Mouse (Mus musculus) large intestine, adult 2 months (tissue): ENCODE measurements around the gene Smg7. TPM values are rescaled to one million over a fixed set of nuclear protein-coding genes. Genes with fewer than 3 reads are reported as not detected.
"Not testable (repeated sequence)": the region's sequence is repeated elsewhere in the genome, so short reads cannot be mapped to it uniquely, and the experiment has no call there.

Source experiments
- DNase-seq: peaks from one replicate; pipeline ENCODE4 v3.0.0-alpha.2; 2012; ENCODE audit warnings: low read depth, low spot score
- WGBS: fragments of 180-500 bp; shearing (Covaris S2); methylation state at CpG from one replicate; pipeline ENCODE4 v1.1.7; 2018; 5-methylcytosine and 5-hydroxymethylcytosine counted together
- polyA plus RNA-seq: library from polyadenylated mRNA; depleted of rRNA; stranded (reverse); fragments of >200 nt; gene quantifications from 2 replicates; pipeline ENCODE4 v1.2.3, GENCODE M21; 2012; rRNA removed

The Smg7 gene
- polyA plus RNA-seq = 18.3 and 33.3 TPM in 2 replicates

GRCm38 (mm10) chr1:152901765-152902664 lies at the start of gene Smg7:
Gene Smg7 (minus strand): TSS chr1:152902646.
- under 1% methylated on average over 90 of the region's 93 CpGs for whole genome bisulfite sequencing
- DNase-seq = no peak

- no peak for DNase-seq
- WGBS = 74% methylated on average over 4 of the region's 4 CpGs
Measured at GRCm38 (mm10) chr1:152942977-152943376, 40.5 kb upstream of the Smg7 start.

- 70% methylated on average over 5 of the region's 5 CpGs for WGBS
Measured at GRCm38 (mm10) chr1:152936365-152936764, 33.9 kb upstream of the Smg7 start.

GRCm38 (mm10) chr1:152935476-152935875 lies 33.0 kb upstream of the Smg7 start:
- no peak for DNase-seq
- 44% methylated on average over 6 of the region's 6 CpGs for WGBS

More at GRCm38 (mm10) chr1:152936365-152936764, 33.9 kb upstream of the Smg7 start:
- DNase-seq = no peak

GRCm38 (mm10) chr1:152933962-152934361 lies 31.5 kb upstream of the Smg7 start:
- WGBS = 68% methylated on average over 11 of the region's 11 CpGs
- no peak for DNase-seq

DNA sequence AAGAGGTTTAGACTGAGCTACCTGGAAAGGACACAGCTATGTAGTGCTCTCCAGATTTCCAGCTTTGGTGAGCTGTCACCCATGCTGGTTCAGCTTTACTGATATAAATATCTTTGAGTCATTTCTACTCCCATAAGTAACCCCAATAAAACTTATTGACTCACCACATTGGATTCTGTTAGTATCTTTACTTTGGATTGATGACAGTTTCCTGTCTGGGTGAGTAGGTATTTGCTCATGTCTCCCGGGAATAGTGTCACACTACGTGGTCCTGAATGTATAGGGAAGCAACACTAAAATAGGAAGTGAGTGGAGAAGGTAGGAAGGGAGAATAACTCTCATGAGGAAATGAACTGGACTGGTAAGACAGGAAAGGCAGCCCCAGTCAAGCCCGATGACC lies 19.3 kb upstream of the Smg7 start:
- no peak for DNase-seq
- WGBS = 18% methylated on average over 3 of the region's 3 CpGs

GRCm38 (mm10) chr1:152917626-152918025 lies 15.2 kb upstream of the Smg7 start:
- no peak for DNase-seq
- 71% methylated on average over 4 of the region's 4 CpGs for WGBS

DNA sequence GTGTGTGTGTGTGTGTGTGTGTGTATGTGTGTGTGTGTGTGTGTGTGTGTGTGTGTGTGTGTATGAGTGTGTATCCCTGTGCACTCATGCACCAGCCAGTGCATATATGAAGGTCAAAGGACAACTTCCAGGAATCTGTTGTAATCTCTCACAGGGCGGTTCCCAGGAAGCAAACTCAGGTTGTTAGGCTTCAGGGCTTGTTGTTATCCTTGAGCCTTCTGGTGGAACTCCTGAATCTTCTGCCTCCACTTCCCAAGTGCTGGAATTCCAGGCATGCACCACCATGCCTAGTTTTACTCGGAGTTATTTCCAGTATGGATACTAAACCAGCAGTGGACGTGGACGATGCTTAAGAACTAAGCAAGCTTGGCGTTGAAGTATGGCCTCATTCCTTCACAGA lies 14.5 kb upstream of the Smg7 start:
- DNase-seq = no peak
- 77% methylated on average over 5 of the region's 5 CpGs for WGBS

DNA sequence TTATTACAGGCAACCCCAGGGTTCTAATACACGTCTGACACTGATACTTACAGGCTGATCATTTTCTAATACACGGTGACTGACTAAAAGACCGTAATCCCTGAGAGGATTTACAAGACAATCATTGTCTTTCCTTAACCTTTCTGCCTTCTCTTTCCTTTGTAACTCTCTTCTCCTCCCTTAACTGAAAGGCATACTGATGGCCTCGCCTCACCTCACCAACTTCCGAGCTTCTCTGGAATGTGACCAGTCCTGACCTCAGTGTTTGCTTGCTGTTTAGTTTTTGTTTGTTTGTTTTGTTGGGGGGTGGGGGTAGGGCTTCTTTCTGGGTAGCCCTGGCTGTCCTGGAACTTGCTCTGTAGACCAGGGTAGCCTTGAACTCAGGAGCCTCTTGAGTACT lies 13.3 kb upstream of the Smg7 start:
- DNase-seq = no peak
- 61% methylated on average over 5 of the region's 5 CpGs for WGBS

GRCm38 (mm10) chr1:152913483-152914460 lies 11.3 kb upstream of the Smg7 start:
- DNase-seq = no peak
- WGBS = 71% methylated on average over 6 of the region's 6 CpGs

DNA sequence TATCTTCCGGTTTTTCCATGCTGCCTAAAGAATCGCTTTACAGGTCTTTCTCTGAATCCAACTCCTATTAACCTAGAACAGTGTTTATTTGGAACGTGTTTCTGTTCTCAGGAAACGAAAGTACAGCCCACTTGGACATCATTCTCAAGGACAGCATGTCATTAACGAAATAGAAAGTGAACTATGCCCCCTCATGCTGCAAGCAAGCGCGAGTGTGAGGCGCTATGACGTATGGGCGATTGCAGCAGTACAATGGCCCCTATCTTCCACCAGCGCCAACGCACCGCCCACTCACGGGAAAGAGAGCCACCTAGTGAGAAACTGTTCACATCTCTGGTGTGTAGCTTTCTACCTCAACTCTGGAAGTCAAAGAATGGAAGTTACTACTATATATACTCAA lies 2.0 kb upstream of the Smg7 start:
- WGBS = 0% methylated on average over 14 of the region's 14 CpGs
- DNase-seq = peak; percentile 83

DNA sequence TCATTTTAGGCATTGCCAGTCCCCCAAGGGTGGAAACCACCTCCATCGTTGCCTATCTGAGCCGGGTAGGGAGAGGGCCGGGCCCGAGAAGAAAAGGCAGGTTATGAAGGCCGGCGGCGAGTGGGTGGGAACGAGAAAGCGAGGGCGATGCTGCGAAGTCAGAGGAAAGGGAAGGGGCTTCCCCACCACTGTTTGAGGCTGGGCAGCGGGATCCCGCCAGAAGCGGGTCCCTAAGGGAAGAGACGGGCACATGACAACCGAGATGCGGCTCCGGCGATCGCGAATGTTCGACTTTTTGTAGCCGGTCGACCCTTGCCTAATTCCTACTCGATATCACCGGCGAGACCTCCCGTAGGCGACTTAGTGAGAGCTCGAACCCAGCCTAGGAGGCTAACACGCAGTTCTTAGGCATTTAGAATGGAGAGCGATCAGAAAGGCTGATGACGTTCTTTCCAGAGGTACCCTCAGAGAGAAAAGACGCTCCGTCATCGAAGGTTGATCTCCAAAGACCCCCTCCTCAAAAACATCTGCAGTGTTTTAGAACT lies 1.2 kb upstream of the Smg7 start:
- no peak for DNase-seq
- under 1% methylated on average over 36 of the region's 36 CpGs for WGBS

DNA sequence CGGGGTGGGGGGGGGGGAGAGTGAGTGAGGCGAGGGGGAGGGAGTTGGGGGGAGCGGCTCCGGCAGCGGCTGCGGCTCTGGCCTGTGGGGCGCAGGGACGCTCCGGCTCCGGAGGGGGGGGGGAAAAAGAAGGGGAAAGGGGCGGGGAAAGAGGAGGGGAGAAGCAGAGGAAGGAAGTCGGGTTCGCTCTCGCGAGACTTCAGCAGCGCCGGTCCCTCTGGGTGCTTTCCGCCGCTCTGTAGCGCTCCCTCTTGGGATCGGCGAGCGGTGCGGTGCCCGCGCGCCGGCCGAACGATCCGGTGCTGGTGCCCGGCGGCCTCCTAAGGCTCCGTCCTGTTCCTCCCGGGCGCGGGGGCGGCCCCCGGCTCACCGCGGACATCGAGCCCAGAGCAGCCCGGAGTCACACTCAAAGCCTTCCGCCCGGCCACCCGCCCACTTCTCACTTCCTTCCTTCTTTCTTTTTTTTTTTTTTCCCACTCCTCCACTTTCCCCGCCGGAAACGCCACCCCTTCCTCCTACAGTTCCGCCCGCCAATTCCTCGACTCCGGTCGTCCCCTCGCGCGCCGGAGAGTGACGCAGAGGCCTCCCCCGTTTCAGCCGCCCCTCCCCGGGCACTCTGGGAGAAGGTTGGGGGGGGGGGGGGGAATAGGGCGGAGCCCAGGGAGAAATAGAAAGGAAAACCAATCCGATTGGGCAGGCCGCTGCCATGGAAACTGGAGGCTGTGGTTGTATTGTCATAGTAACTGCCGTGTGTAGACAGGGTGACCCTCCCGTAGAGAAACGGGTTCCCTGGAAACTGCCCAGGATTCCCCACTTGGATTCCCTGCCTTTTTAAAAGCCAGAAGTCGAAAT lies 445 bp upstream of the Smg7 start:
- DNase-seq = peak; percentile 67
- under 1% methylated on average over 58 of the region's 69 CpGs for WGBS

- 3% methylated on average over 6 of the region's 6 CpGs for WGBS
- no peak for DNase-seq
Measured at GRCm38 (mm10) chr1:152901419-152901764, 1.1 kb downstream of the Smg7 start.

DNA sequence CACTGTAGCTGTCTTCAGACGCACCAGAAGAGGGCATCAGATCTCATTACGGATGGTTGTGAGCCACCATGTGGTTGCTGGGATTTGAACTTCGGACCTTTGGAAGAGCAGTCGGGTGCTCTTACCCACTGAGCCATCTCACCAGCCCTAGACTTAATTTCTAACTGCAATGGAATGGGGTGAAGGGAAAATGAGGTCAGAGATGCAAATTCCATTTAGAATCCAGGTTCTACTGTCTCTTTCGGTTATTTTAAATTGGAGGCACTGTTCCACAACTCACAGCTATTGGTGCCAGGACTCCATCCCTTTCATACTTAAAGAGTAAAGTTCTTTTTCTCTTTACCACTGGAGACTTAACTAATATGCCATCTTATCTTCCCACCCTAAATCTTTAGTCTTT lies 14.4 kb downstream of the Smg7 start:
- 85% methylated on average over 4 of the region's 5 CpGs for WGBS
- not testable (repeated sequence) for DNase-seq

DNA sequence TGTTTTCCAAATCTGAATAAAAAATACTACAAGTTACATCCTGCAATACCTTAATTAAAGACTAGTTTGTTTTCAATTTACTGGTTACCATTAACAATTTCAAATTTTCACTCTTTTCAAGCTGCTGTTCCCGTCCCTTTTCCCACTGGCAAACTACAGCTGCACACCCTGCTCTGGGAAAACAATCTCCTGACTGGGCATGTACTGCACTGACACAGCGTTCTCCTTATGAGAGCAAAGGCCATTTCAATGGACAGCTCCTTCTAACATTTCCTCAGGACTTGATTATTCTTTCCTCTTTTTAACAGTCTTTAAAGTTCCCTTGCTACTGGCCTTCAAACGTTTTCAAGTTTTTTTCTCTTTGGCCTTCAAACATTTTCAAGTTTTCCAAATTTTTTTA lies 31.4 kb downstream of the Smg7 start:
- no peak for DNase-seq
- WGBS = 57% methylated on average over 3 of the region's 3 CpGs

DNA sequence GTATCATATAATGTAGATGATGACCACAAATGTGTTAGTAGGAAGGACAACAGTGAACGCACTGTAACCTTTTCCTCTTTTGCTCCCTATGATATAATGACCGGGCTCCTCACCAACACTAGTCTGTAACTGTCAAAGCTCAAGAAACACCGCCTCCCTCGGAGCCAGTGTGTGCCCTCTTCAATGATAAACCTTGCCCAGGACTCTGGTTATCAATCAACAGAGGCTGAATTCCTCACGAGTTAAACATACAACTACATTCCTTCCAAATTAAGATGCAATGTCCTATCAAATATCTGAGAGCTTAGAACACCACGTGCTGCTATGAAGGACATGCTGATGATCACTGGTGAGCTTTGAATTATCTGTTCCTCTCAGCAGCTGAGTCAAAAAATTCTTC lies 32.5 kb downstream of the Smg7 start:
- DNase-seq = no peak
- 88% methylated on average over 6 of the region's 6 CpGs for WGBS

GRCm38 (mm10) chr1:152846856-152847255 lies 55.6 kb downstream of the Smg7 start:
- no peak for DNase-seq
- WGBS = 94% methylated on average over 2 of the region's 2 CpGs

GRCm38 (mm10) chr1:152845211-152845730 lies 57.2 kb downstream of the Smg7 start:
- no peak for DNase-seq
- WGBS = 66% methylated on average over 3 of the region's 3 CpGs
